ENCODE assay signal across 29 mouse cellular contexts in the genomic region with DNA sequence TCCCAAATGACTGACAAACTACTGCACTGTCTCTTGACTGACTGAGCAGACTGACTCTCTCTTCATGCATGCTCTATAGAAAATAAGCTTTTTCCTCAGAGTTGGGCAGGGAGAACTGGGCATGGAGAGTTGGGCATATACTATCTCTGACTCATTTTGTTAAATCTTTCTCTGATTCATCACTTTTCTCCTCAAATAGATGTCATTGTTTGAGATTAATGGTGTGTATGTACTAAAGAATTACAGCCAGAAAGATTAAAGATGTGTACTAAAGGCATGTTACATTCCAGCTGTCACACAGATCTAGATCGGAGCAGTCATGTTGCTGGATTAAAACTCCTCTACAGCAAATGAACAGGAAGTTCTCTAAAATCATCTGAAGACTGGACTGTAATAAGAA.
"Had no signal": no experiment of that assay in that cellular context is flagged by ENCODE, and none has a peak within 500 bp of the region (broad histone marks: within the 10 kb centered on the region; RNA-seq: fewer than 3 reads in every experiment).

No protein-coding gene starts in this region.

- DNase-seq: gastrocnemius, postnatal 14 days; gastrocnemius, postnatal 36 days; heart, adult 11 months; heart, adult 2 months; heart, postnatal 14 days; heart, postnatal 4 days; kidney, adult 2 months; kidney, adult 9 months; kidney, postnatal 10 days; kidney, postnatal 25 days; kidney, postnatal 4 days; layer of hippocampus, adult 9-11 months; layer of hippocampus, postnatal 36 days; left cerebral cortex, postnatal 4 days had no signal

- H3K4me2 ChIP-seq: heart, embryonic 11.5 days; heart, embryonic 13.5 days; heart, embryonic 15.5 days; hindbrain, embryonic 12.5 days; hindbrain, embryonic 14.5 days; intestine, embryonic 15.5 days; kidney, embryonic 15.5 days; limb, embryonic 13.5 days; limb, embryonic 15.5 days; liver, embryonic 12.5 days had no signal

- H3K9me3 ChIP-seq: heart, embryonic 13.5 days; heart, embryonic 15.5 days; hindbrain, embryonic 10.5 days; hindbrain, embryonic 12.5 days; intestine, embryonic 15.5 days; kidney, embryonic 15.5 days; limb, embryonic 13.5 days; limb, embryonic 15.5 days; liver, embryonic 12.5 days had no signal

- H3K9ac ChIP-seq: heart, embryonic 13.5 days; heart, embryonic 15.5 days; hindbrain, embryonic 12.5 days; hindbrain, embryonic 14.5 days; intestine, embryonic 15.5 days; kidney, embryonic 15.5 days; limb, embryonic 13.5 days; limb, embryonic 15.5 days; liver, embryonic 12.5 days; liver, embryonic 14.5 days had no signal

- ATAC-seq: hindbrain, embryonic 16.5 days; inflammation-experienced regulatory T-cells, adult 6 months; intestine, embryonic 15.5 days; intestine, postnatal 0 days; liver, embryonic 12.5 days had no signal

- H3K4me1 ChIP-seq: hindbrain, embryonic 10.5 days; hindbrain, embryonic 12.5 days; intestine, embryonic 15.5 days; kidney, embryonic 15.5 days; limb, embryonic 13.5 days; limb, embryonic 15.5 days; liver, embryonic 12.5 days had no signal

- H3K27ac ChIP-seq: heart, adult 2 months; heart, embryonic 13.5 days; heart, embryonic 15.5 days; hindbrain, embryonic 10.5 days; hindbrain, embryonic 12.5 days; hindbrain, embryonic 14.5 days; intestine, embryonic 15.5 days; kidney, embryonic 15.5 days; limb, embryonic 13.5 days; limb, embryonic 15.5 days; liver, embryonic 12.5 days; liver, embryonic 14.5 days had no signal

- H3K27me3 ChIP-seq: heart, embryonic 13.5 days; heart, embryonic 15.5 days; hindbrain, embryonic 12.5 days; intestine, embryonic 15.5 days; kidney, embryonic 15.5 days; limb, embryonic 13.5 days; limb, embryonic 15.5 days; liver, embryonic 12.5 days had no signal

- H3K4me3 ChIP-seq: heart, adult 2 months; heart, embryonic 13.5 days; heart, embryonic 15.5 days; hindbrain, embryonic 10.5 days; hindbrain, embryonic 12.5 days; intestine, embryonic 15.5 days; kidney, embryonic 15.5 days; limb, embryonic 13.5 days; limb, embryonic 15.5 days; liver, embryonic 12.5 days had no signal

- H3K36me3 ChIP-seq: intestine, embryonic 15.5 days had no signal
